23 mouse cellular contexts compared by ENCODE assay signal in the genomic region with DNA sequence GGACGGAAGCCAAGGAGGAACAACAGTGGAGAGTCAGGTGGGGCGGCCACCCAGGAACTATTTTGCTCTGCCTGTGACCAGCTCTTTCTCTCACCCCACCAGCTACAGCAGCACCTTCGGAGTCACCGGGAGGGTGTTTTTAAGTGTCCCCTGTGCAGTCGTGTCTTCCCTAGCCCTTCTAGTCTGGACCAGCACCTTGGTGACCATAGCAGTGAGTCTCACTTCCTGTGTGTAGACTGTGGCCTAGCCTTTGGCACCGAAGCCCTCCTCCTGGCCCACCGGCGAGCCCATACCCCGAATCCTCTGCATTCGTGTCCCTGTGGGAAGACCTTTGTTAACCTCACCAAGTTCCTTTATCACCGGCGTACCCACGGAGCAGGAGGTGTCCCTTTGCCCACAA.
"Had no signal": no experiment of that assay in that cellular context is flagged by ENCODE, and none has a peak within 500 bp of the region (broad histone marks: within the 10 kb centered on the region; RNA-seq: fewer than 3 reads in every experiment).

No protein-coding gene starts in this region.

- H3K9me3 ChIP-seq: heart, embryonic 12.5 days; hindbrain, embryonic 12.5 days; intestine, embryonic 15.5 days; kidney, embryonic 15.5 days; limb, embryonic 10.5 days; limb, embryonic 12.5 days; liver, embryonic 13.5 days had no signal

- H3K27ac ChIP-seq: gastrocnemius, adult 2 months; heart, adult 2 months; hindbrain, embryonic 10.5 days; hindbrain, embryonic 12.5 days; hindbrain, embryonic 14.5 days; intestine, embryonic 15.5 days; kidney, embryonic 15.5 days; kidney, postnatal 0 days; layer of hippocampus, adult 2 months; left cerebral cortex, adult 2 months; limb, embryonic 10.5 days; limb, embryonic 12.5 days; liver, embryonic 13.5 days had no signal

- H3K9ac ChIP-seq: heart, embryonic 12.5 days; hindbrain, embryonic 12.5 days; hindbrain, embryonic 14.5 days; intestine, embryonic 15.5 days; kidney, embryonic 15.5 days; limb, embryonic 12.5 days; liver, embryonic 13.5 days had no signal

- DNase-seq: gastrocnemius, adult 2 months; gastrocnemius, postnatal 10 days; gastrocnemius, postnatal 25 days; heart, adult 2 months; heart, postnatal 10 days; heart, postnatal 4 days; kidney, adult 18-20 months; kidney, adult 9 months; kidney, postnatal 14 days; kidney, postnatal 36 days; liver; liver, embryonic 13.5 days had no signal

- H3K27me3 ChIP-seq: heart, embryonic 12.5 days; hindbrain, embryonic 12.5 days; intestine, embryonic 15.5 days; kidney, embryonic 15.5 days; limb, embryonic 12.5 days; liver, embryonic 13.5 days had no signal

- H3K4me3 ChIP-seq: gastrocnemius, adult 2 months; heart, adult 2 months; heart, embryonic 12.5 days; hindbrain, embryonic 10.5 days; hindbrain, embryonic 12.5 days; intestine, embryonic 15.5 days; kidney, embryonic 15.5 days; layer of hippocampus, adult 2 months; left cerebral cortex, adult 2 months; limb, embryonic 10.5 days; limb, embryonic 12.5 days; liver, embryonic 13.5 days had no signal
